Mouse (Mus musculus) G1E (cell line): Measurements from ENCODE around the gene Defb20.

Experiments
- CTCF ChIP-seq: IDR thresholded peaks from 2 replicates; pipeline ENCODE4 v1.5.1; 2012; ENCODE audit warnings: low read depth, low read length, inconsistent platforms, mixed read lengths
- GATA1 ChIP-seq: IDR thresholded peaks from 2 replicates; pipeline ENCODE4 v1.6.1; 2012; ENCODE audit warnings: borderline replicate concordance, low read length, inconsistent platforms, mixed read lengths
- GATA2 ChIP-seq: IDR thresholded peaks from 2 replicates; pipeline ENCODE4 v1.6.1; 2012; ENCODE audit warnings: low read depth, low read length, inconsistent platforms, borderline replicate concordance
- POLR2AphosphoS5 ChIP-seq: IDR thresholded peaks from 2 replicates; pipeline ENCODE4 v1.6.1; 2012; ENCODE audit warnings: low read depth, low read length, inconsistent platforms; ENCODE audit not compliant: insufficient replicate concordance
- TAL1 ChIP-seq: conservative IDR thresholded peaks from 2 replicates; pipeline ENCODE4 v1.6.1; 2012; ENCODE audit warnings: low read depth, low read length, inconsistent platforms, mixed read lengths

- TF ChIP-seq CTCF (no peak), GATA1 (no peak), TAL1 (no peak), POLR2AphosphoS5 (no peak), GATA2 (no peak)
These were observed 37.9 kb upstream of the Defb20 start for GRCm38 (mm10) chr2:152438963-152439362.
